Mouse (Mus musculus) kidney, postnatal 14 days (tissue): ENCODE measurements around the gene Fam196b.

ENCODE experiments used
- DNase-seq: peaks from one replicate; pipeline ENCODE4 v3.0.0; 2022; ENCODE audit warnings: mixed read lengths

Gene Fam196b

DNA sequence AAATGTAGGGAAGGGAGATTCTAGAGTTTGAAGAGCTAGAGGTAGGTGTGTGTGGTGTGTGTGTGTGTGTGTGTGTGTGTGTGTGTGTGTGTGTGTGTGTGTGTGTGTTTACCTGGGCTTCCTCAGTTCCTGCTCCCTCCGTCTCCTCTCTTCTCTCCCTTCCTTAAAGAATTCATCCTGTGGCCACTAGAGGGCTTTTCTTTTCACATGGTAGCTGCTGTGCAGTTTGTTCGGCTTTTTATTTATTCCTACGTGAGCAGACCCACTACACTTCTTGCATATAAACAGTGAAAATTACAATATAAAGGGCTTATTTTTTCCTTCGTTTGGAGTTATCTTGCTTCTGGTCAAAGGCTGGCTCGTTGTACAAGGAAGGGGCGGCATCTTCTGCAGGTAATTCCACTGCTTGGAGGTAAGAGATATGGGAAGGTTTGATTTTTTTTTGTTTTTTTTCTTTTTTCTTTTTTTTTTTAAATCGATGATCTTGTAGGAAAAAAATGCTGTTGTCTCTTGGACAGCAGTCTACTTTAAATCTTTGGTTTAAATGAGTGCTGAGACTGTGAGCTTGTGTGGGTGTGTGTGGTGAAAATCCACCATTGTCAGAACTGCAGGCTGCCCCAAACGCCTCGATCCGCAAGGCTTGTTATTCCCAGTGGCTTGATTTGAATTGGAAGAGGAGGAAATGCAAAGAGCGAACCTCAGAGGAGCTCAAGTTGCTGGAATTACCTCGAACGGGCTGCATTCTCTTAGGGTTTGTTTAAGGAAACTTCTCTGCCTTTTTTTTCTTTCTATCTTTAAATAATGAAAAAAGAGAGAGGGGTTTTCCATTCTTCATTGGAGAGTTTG, at the start of gene Fam196b:
Gene Fam196b (plus strand): TSS at position 289 of the 846 bp plus-strand sequence.
- DNase-seq: peak; percentile 42

DNA sequence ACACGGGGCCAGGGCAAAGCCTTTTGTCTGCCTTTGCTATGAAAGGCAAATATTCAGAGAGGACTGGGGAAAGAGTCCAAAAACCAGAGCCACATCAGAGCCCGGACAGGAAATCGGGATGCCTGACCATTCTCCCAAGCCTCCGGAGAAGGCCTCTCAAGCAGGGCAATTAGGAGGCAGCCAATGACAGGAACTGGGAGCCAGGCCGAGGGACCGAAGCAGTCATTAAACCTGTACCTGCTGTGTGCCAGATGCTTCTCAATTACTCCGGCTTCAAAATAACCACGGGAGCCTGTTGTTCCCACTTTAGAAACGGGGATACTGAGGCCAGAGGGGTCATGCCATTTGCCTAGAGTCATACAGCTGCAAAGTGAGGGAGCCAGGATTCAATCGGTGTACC, 42.6 kb upstream of the Fam196b start:
- DNase-seq: no peak

DNA sequence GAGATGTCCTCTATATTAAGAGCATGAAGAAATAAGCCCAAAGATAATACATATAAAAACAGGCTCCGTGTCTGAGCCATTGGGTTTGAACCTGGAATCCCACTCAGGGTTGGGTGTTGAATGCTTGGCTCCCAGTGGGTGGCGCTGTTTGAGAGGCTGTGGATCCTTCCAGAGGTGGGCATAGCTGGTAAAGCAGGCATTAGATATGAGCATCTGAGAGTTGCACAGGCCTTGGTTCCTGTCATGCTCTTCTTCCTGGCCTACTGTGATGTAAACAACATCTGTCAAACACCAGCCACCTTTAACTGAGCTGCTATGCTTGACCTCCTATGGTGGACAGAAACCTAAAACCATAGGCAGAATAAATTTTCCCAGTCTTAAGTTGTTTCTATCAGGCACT, 38.7 kb upstream of the Fam196b start:
- DNase-seq: no peak

DNA sequence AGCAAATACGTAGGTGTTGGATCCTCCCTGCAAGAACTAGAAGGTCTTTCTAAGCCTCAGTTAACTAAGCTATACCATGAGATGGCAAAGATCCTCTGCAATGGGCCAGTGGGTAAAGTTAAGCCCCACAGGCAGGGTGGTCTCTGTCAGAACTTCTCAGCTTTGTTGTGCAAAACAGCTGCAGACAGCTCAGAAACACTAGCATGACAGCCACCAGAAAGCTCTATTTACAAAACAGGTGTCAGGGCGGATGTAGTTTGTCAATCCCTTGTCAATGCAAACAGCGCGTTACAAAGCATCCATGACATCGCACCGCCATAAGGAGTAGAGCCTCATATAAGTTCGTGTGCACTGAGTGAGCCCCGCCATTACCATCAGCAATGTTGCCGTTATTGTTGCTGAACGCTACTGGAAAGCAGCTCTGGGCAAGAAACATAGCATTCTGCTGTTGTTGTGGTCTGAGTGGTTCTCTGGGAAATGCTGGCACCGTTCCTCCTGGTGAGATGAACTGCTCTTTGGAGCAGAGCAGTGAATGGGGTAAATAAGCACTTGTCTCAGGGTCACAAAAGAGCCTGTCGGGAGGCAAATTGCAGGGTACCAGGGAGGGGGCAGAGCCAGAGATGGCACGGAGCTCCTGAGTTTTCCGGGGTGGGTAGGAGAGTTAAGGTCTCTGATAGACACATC, 38.1 kb upstream of the Fam196b start:
- DNase-seq: no peak

DNA sequence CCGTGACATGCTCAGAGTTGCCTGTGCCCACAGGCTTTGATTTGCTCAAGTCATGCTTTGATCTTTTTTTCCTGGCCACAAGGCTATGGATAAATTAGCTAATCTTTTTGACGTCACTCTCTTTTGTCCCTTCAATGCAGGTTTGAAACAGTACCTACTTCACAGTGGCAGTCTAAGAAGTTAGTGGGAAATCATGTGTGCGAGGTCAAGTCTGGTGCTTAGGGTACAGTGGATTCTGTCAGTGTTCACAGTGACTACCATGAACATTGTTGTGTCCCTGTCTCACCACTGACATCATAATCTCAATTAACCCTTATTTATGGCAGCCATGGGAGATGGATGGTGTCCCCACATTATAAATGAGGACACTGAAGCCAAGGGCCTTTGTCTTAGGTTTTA, 37.6 kb upstream of the Fam196b start:
- DNase-seq: no peak

DNA sequence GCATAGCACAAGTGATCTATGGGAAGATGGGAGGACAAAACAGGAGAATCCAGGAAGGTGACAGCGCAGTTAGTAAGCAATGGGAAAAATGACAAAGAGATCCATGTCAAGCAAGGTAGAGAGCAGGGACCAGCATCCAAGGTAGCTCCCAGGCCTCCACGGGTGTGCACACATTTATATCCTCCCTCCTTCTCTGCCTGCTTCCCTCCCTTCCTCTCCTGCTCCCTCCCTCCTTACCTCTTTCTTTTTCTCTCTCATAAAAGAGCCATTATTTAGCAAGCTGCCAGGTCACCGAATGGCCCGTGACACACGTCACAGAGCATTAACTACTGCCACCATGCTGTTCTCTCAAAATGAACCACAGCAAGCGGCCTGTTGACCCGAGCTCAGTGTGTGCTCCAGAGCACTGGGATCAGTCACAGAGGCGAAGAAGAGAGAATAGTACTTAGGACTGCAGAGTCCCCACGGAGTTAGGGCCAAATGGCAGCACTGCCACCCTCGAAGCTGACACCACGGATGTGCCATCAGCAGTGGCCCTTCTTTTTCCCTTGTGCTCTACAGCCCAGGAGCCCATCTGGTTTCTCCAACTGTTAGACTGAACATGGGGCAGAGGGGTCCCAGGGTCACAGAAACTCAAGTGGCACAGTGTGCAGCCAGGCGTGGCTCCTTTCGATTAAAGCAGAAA, 30.4 kb upstream of the Fam196b start:
- no peak for DNase-seq

DNA sequence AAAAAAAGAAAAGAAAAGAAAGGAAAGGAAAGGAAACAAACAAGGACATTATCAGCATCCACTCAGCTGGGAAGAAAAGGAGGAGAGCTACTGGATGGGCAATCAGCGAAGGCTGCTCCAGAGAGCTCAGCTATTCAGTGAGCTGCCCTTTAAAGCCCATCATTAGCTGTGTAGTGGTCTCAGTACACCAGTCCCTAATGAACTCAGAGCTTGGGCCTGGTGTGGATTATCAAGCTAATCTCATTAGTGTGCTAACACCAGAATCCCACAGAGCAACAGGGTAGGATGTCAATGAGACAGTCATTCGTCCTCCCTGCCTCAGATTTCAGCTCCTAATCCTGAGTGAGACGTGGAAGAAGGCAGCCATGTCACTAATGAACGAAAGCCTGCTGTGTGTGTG, 24.4 kb upstream of the Fam196b start:
- no peak for DNase-seq

DNA sequence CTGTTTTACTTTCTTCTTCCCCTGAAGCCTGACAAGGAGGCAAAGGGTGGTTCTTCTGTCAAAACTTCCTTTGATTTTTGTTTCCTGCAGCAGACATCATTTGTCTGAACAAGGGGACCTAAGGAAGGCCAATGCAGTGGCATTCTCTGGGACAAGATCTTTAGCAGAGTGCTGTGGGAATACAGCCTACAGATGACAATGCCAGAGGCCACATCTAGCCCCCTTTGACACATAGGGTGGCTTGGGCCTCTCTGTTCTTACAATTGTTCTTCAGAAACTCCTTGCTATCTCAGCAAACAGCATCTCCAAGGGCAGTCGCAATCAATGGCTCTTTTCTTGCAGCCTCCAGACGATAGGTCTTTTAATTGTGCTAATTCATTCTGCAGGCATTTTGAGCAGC, 23.9 kb upstream of the Fam196b start:
- DNase-seq: no peak

DNA sequence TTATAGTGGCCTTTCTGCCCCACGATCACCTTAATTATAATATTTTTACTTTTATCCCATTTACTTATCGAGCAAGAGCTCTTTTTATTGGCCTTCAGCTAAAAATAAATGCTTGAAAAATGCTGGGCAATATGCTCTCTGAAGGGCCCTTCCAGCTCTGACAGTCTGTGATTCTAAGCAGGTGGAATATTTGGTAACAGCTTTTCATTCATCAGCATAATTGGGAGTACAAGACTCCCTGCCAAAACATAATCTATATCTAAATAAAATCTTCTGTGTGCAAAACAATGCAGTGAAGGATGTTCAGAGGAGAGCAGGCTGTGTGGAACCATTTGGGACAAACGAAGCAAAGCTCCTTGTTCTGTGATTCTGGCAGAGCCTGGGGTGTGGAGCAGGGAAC, 23.3 kb upstream of the Fam196b start:
- DNase-seq: no peak

DNA sequence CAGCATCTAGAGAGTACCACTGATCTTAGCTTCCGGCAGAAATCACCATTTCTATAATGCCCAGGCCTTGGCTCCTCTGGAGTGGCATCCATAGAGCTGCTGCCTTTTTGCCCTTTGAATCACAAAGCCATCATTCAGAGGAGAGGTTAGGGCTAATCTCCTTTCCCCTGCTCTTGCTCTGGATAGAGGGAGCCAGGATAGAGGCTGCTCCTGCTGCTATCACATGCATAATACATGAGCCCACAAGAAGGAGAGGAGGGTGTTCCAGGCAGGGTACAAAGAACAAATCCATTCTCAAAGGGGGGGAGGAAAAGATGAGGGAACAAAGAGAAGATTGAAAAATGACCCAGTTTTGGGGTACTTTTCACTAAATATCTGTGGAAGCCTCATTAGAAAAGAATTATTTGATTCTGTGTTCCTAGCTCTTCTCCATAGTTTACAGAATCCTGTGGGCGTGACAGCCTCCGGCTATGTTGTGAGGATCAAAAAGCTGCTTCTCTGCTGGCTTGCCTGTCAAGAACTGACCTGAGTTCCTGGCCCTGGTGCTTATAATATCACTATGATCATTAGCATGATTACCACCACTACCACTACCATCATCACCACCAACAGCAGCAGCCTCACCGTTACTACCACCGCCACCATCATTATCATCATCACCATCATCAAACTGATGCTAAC, 16.8 kb upstream of the Fam196b start:
- no peak for DNase-seq

DNA sequence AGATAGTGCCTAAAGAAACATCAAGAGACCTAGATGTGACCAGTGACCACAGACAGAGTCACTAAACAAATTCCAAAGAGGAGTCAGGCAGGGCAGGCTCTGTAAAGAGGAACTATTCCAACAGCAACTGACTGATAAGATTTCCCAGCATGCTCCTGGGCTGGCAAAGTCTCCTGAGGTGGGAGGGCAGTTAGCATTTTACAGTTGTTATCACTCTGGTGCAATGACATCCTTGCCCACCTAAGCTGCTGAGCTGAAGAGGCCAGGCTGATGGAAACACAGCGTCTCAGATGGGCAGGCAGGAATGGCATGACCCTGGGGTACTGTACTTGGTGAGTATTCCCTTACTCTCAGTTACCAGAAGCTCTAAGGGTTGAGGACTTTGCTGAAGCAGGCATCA, 15.1 kb upstream of the Fam196b start:
- DNase-seq: no peak

DNA sequence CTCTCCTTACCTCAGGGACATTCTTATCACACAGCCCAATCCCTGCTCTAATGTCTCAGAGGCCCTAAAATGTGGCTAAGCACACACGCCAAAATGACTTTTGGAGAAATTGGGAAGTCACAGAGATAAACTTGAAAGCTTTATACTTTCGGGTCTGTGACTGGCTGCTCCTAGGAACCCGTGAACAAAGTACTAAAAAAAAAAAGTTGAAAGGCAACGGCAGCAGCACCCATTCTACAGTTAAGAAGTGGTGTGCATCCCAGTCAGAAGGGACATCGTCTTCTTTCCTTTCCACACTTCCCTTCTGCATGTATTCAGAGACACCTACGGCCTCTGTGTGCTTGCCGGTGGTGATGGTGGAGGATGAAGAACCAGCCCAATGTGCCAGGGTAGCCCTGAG, 14.6 kb upstream of the Fam196b start:
- no peak for DNase-seq

DNA sequence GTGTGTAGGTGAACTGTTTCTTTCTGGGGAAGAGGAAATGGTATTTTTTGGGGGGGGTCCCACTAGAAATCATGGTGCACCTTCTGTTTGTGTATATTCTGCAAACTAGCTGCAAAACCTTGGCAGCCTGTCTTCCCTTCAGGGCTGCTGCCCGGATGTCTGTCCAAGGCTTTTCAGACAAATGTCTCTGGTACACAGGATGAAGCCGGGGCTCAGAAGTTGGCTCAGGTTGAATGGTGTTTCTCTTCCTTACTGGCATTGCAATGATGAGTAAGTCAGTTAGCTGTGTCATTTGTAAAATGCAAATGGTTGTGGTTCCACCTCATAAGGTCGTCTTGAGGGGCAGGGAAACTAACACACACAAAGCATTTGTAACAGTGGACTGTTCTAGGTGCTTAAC, 8.4 kb upstream of the Fam196b start:
- DNase-seq: no peak

DNA sequence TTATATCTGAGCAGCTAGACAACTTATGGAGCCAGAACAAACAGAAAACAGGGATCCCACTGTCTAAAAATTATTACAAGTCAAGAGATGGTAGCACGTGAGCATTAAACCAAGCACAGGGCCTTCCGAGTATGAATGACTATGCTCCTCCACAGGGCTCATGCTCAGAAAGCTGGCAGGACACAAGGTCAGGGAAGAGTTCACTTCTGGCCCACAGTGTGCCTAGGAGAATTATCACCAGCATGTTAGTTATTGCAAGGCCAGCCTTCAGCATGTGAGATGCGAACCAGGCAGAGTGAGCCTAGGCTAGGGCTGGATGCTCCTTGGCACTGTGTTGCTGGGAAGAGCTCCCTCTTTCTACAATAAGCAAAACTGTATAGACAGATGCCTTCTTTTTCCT, 5.9 kb upstream of the Fam196b start:
- DNase-seq: no peak

DNA sequence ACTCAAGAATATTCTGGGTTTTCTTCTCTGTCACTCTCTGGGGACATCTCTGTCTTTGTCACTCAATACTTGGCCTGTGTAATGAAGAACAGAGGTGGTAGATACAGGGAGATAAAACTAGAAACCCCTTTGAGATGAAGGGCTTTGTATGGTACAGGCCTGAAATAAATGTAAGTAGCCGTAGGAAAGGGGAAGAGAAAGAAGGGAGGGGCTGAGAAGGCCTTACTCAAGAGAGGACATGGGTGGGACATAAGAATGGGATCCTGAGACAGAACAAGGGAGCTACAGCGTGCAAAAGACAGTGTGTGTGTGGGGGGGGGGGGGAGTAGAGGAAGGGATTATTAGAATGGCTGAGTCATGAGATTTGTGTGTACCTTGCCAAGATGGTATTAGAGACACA, 5.3 kb upstream of the Fam196b start:
- DNase-seq: no peak

DNA sequence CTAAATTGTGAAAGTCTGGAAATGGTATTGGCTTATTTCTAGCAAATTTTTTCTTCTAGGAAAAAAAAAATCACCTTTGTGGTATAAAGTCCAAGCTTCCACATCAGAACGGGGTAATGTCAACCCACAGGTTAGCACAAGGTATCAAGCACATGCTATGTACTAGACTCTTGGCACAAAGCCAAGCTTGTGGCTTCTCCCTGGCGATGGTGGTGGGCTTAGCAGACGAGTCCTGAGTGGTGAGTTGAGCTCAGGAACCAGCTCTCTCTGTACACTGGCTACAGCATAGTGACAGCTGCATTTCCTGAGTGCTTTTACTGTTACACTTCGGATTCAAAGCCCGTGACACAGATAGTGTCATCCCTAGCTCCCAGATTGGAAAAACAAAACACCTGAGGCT, 2.9 kb upstream of the Fam196b start:
- DNase-seq: no peak

DNA sequence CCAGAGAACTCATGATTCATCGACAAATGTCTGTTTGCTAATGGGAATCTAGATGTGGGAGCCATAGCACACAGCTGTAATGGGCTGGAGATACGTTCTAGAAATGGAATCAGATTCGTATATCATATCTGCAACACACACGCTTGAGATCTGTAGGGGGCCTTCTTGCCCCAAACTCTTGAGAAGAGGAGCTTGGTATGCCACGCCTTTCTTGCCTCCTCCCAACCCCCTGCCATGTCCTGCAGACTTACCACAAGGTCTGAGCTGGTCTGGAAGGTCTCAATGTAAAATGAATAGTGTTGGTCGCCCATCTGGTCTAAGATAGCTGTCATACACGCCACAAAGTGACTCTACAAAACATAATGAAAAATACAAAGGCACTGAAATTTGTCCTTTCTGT, 2.4 kb upstream of the Fam196b start:
- no peak for DNase-seq

DNA sequence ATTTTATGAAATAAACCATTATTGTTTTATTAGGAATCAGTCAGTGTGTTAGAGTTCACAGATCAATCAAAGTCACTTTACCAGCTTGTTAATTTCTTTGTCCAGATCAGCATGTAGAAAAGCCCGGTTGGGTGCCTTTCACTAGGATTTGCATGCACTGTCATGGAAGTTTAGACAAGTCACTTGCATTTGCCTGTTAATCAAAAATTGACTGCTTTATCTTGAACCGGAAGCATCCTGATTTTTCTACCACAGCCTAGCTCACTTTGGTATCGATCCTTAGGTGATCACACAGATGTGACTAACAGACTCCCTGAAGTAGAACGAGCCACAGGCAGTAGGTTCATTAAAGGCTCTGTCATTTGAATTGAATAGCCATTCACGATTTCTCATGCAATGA, 761 bp downstream of the Fam196b start:
- no peak for DNase-seq

DNA sequence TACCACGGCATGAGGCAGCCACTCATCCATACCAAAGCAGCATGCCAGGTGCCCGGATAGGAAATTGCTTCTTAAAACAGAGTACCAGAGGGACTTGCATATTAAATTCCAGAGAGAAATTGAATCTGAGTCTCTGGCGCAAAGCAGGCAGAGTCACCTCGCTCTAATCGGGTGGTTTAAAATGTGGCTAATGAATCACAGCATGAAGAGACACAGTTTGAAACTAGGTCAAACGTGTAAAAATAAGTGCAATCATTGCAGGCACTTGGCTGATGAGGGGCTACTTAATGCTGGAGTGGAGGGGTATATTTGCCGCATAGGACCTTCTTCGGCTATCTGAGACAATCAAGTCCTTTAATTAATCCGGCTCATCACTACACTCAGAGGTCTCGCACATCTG, 1.6 kb downstream of the Fam196b start:
- DNase-seq: no peak

DNA sequence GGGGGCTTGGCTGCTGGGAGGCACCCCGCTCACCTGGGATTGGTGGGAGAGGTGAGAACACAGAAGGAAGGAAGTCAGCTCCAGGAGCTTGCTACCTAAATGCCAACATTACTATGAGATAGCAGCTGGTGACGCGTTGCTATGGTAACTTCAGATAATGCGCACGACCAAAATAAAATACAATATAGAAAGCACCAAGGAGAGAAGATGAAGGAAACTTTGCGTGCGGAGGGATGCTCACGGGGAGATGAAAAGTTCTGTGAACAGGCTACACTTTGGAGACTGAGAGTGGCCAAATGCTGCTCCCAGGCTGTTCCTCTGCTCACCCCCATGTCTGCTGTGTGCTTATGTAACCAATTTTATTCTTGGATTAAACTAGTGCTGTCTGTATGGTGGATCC, 2.4 kb downstream of the Fam196b start:
- DNase-seq: no peak

DNA sequence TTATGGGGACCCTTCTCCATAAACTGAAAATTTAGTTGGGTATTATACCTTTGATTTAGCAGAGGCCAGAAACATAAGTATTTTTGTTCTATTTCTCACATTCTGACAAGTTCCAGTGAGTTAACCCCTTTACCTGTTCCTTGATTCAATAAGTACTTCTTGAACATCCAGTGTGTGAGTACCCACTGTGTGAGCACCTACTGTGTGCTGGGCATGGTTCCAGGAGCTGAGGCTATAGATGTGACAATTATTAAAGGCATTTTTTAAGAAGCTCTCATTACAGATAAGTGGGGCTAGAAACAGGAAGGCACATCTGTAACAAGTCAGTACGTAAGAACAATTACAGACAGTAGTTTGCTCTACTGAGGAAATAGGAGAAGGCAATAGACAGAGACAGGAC, 4.7 kb downstream of the Fam196b start:
- no peak for DNase-seq

DNA sequence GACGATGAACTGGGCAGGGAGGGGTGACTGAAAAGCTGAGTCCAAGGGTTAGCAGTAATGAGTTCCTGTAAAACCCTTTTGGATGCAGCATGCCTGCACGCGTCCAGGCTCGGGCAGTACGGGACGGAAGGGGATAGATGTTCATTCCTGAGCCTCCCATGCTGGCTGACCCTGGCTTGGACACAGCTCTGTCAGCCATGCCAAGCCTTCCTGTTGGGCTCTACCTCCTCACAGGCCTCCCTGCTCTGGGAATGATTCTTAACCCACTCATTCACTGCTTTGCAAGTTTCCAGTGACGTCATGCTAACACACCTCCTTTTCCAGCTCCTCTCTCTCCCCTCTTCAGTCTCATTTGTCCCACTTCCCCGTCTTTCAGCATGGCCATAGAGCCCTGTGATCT, 9.0 kb downstream of the Fam196b start:
- no peak for DNase-seq

DNA sequence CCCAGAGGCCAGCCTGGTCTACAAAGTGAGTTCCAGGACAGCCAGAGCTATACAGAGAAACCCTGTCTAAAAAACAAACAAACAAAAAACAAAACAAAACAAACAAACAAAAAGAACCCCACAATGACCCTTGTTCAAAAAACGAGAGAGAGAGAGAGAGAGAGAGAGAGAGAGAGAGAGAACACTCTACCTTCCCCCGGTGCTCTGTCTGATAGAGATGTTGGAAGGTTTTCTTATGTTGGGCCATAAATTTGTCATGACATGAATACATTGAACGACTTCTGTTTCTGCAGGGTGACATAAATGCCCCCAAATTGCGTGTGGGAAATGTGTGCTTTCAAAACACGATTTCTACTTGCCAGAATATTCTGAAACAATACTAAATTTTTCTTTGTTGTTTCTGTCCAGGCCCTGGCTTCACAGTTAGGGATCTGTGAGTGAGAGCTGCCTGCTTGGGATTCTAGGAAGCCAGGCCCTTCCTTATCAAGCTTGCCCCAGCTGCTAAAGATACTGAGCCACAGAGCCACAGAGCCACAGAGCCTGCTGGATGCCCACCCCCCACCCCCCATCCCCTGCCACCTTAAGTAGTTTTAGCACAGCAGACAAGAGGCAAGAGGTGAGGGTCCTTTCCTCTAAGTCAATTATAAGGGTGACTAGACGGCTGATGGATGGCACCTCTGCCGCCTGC, 17.9 kb downstream of the Fam196b start:
- DNase-seq: no peak
